In the genomic region with DNA sequence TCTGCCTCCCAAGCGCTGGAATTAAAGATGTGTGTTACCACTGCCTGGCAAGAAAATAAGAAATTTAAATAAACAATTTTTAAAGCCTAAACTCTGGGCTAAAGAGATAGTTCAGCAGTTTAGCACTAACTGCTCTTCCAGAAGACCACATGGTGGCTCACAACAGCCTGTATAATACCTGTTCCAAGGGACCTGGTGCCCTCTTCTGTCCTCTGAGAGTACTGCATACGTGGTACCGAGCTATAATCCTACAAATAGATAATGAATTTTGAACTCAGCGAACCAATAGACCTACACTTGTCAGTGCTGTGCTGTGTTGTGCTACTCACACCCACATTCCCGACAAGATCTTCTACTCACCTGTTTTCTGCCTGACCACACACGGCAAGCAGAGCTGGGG, we compare ENCODE assay signal across 8 mouse cellular contexts. TPM values are rescaled to one million over a fixed set of nuclear protein-coding genes. Genes with fewer than 3 reads are reported as not detected.
DNase-seq lines count a peak whose midpoint lies in the region; ATAC-seq and TF ChIP-seq lines count a peak whose summit lies in the region.

No protein-coding gene starts in this region.

- in situ Hi-C loops in CH12.LX (cut with MboI; ENCODE audit: low pct_ligation_motif_present, low pct_unique_long_range_greater_than_20kb, low sequenced_read_pairs), result loop anchor here (10.0 kb wide), 1 partner anchor 180 kb away; no protein-coding TSS in a partner anchor

- DNase-seq in CH12.LX (ENCODE audit: extremely low read depth), result peak; percentile 83
- DNase-seq in adrenal gland, postnatal 10 days, result peak; percentile 86
- DNase-seq in embryonic facial prominence, embryonic 11.5 days (ENCODE audit: low spot score), result peak; percentile 83
- peak; percentile 89 for DNase-seq in kidney, postnatal 10 days
- peak; percentile 68 for DNase-seq in lung, adult 2 months
- peak; percentile 86 for DNase-seq in thymus, postnatal 4 days

- H3K27ac ChIP-seq in CH12.LX (ENCODE audit: insufficient read depth, low read depth), result no peak overlapping the region
- H3K27ac ChIP-seq in embryonic facial prominence, embryonic 11.5 days (replicated peaks; ENCODE audit: low read depth, low read length), result no peak overlapping the region
- no peak overlapping the region for H3K27ac ChIP-seq in heart, embryonic 15.5 days
- no peak overlapping the region for H3K27ac ChIP-seq in neural tube, embryonic 15.5 days (replicated peaks)

- TF ChIP-seq EP300 in CH12.LX (IDR thresholded peaks at IDR 0.05; ENCODE audit: low read length), result no peak

- TF ChIP-seq POLR2A in CH12.LX (IDR thresholded peaks at IDR 0.05; ENCODE audit: low read depth, low read length), result no peak
- no peak for TF ChIP-seq POLR2A in lung, adult 2 months (IDR thresholded peaks at IDR 0.05; ENCODE audit: borderline replicate concordance, extremely low read depth, low read depth, low read length)

- 10% methylated on average over 6 of the region's 6 CpGs for WGBS in embryonic facial prominence, embryonic 11.5 days
- WGBS in heart, embryonic 15.5 days, result 8% methylated on average over 6 of the region's 6 CpGs
- WGBS in lung, adult 2 months, result 7% methylated on average over 6 of the region's 6 CpGs
- 11% methylated on average over 6 of the region's 6 CpGs for WGBS in neural tube, embryonic 15.5 days

- H3K9ac ChIP-seq in CH12.LX (ENCODE audit: insufficient read depth, low read depth), result no peak overlapping the region
- H3K9ac ChIP-seq in embryonic facial prominence, embryonic 11.5 days (replicated peaks; ENCODE audit: low read length), result no peak overlapping the region
- H3K9ac ChIP-seq in heart, embryonic 15.5 days, result no peak overlapping the region
- H3K9ac ChIP-seq in neural tube, embryonic 15.5 days (replicated peaks), result no peak overlapping the region

- peak; percentile 87 for TF ChIP-seq RAD21 in CH12.LX (IDR thresholded peaks at IDR 0.05; ENCODE audit: low read depth, low read length)

- H3K4me2 ChIP-seq in CH12.LX (ENCODE audit: insufficient read depth, low read depth, poor library complexity, severe bottlenecking), result peak overlapping the region; percentile 65; the same call in 1 of the 2 replicates
- no peak overlapping the region for H3K4me2 ChIP-seq in embryonic facial prominence, embryonic 11.5 days (ENCODE audit: low read depth, low read length)
- H3K4me2 ChIP-seq in heart, embryonic 15.5 days, result no peak overlapping the region
- no peak overlapping the region for H3K4me2 ChIP-seq in neural tube, embryonic 15.5 days

- H3K36me3 ChIP-seq in CH12.LX (replicated peaks in 1 of 2; ENCODE audit: control insufficient read depth in 1 of 2, insufficient read depth in 1 of 2, low read length in 1 of 2), result no peaks in the 10 kb centered on the region
- H3K36me3 ChIP-seq in embryonic facial prominence, embryonic 11.5 days (replicated peaks; ENCODE audit: control insufficient read depth, insufficient read depth, low read depth, low read length), result no peaks in the 10 kb centered on the region
- no peaks in the 10 kb centered on the region for H3K36me3 ChIP-seq in heart, embryonic 15.5 days
- H3K36me3 ChIP-seq in neural tube, embryonic 15.5 days, result no peaks in the 10 kb centered on the region

- peak; percentile 85 to 99 for TF ChIP-seq CTCF in CH12.LX (conservative IDR thresholded peaks at IDR 0.05 in 1 of 2, IDR thresholded peaks at IDR 0.05 in 1 of 2; ENCODE audit: low read depth in 2 of 2, low read length in 2 of 2)
- peak; percentile 65 for TF ChIP-seq CTCF in lung, adult 2 months (IDR thresholded peaks at IDR 0.05; ENCODE audit: insufficient read depth, low read length)

- H3K4me3 ChIP-seq in CH12.LX (replicated peaks in 1 of 3; ENCODE audit: low read depth in 2 of 3, low read length in 2 of 3, poor library complexity in 1 of 3), result no peak overlapping the region
- H3K4me3 ChIP-seq in embryonic facial prominence, embryonic 11.5 days (ENCODE audit: low read depth, low read length), result no peak overlapping the region
- no peak overlapping the region for H3K4me3 ChIP-seq in heart, embryonic 15.5 days
- H3K4me3 ChIP-seq in lung, adult 2 months (replicated peaks; ENCODE audit: extremely low read depth, low read depth, low read length), result no peak overlapping the region
- H3K4me3 ChIP-seq in neural tube, embryonic 15.5 days (replicated peaks), result no peak overlapping the region

- 0 out of 2 replicates have a peak, but pooled peaks have one; percentile 64 for ATAC-seq in embryonic facial prominence, embryonic 11.5 days (replicated peaks; ENCODE audit: insufficient number of reproducible peaks, low FRiP score, low TSS enrichment, low read depth)
- peak; percentile 57; the same call in 1 of the 2 replicates for ATAC-seq in heart, embryonic 15.5 days (replicated peaks; ENCODE audit: insufficient number of reproducible peaks, insufficient read depth, low FRiP score, low read depth)
- ATAC-seq in neural tube, embryonic 15.5 days (ENCODE audit: low FRiP score), result peak; percentile 69; the same call in 1 of the 2 replicates

- dilution Hi-C loops in CH12.LX (cut with MboI; ENCODE audit: extremely low pct_ligation_motif_present, extremely low pct_unique_long_range_greater_than_20kb, low sequenced_read_pairs), result no loop called here

- no peaks in the 10 kb centered on the region for H3K27me3 ChIP-seq in CH12.LX (replicated peaks)
- H3K27me3 ChIP-seq in embryonic facial prominence, embryonic 11.5 days (ENCODE audit: control insufficient read depth, insufficient read depth, low read length), result no peaks in the 10 kb centered on the region
- H3K27me3 ChIP-seq in heart, embryonic 15.5 days, result no peaks in the 10 kb centered on the region
- no peaks in the 10 kb centered on the region for H3K27me3 ChIP-seq in neural tube, embryonic 15.5 days (replicated peaks)

- H3K79me2 ChIP-seq in CH12.LX (replicated peaks; ENCODE audit: control insufficient read depth, extremely low read depth, insufficient read depth, poor library complexity, severe bottlenecking), result no peaks in the 10 kb centered on the region

- peaks cover 0 to 8% of the 10 kb centered on the region in 2 experiments; a peak in 2 of 4 replicates for H3K4me1 ChIP-seq in CH12.LX (ENCODE audit: control insufficient read depth in 1 of 2, insufficient read depth in 2 of 2)
- H3K4me1 ChIP-seq in embryonic facial prominence, embryonic 11.5 days (ENCODE audit: control insufficient read depth, insufficient read depth, low read length), result no peaks in the 10 kb centered on the region
- peaks cover 9% of the 10 kb centered on the region for H3K4me1 ChIP-seq in heart, embryonic 15.5 days (replicated peaks)
- H3K4me1 ChIP-seq in lung, adult 2 months (ENCODE audit: control insufficient read depth, insufficient read depth, low read length), result peaks cover 8% of the 10 kb centered on the region
- no peaks in the 10 kb centered on the region; the same call in 1 of the 2 replicates for H3K4me1 ChIP-seq in neural tube, embryonic 15.5 days

- H3K9me3 ChIP-seq in CH12.LX (replicated peaks; ENCODE audit: low read length), result no peaks in the 10 kb centered on the region
- no peaks in the 10 kb centered on the region for H3K9me3 ChIP-seq in embryonic facial prominence, embryonic 11.5 days (replicated peaks; ENCODE audit: control insufficient read depth, low read length)
- no peaks in the 10 kb centered on the region for H3K9me3 ChIP-seq in heart, embryonic 15.5 days (replicated peaks)
- no peaks in the 10 kb centered on the region for H3K9me3 ChIP-seq in neural tube, embryonic 15.5 days (replicated peaks)

RNA-seq across cellular contexts. Expression of a gene that starts 5.8 kb away (rescaled TPM):
- total RNA-seq in CH12.LX (2012; rRNA removed), result 9.3 and 12.9 TPM in 2 replicates
- total RNA-seq in CH12.LX (2014; rRNA removed), result 7.4 and 8.5 TPM in 2 replicates
- 9.5 and 9.7 TPM in 2 replicates for polyA plus RNA-seq in CH12.LX (2012; ENCODE audit: insufficient read length, low read depth)
- 10 to 100 TPM; 20.2 to 28.6 TPM for total RNA-seq in adrenal gland, postnatal 10 days (2021)
- 48.4 TPM in 2 replicates for polyA plus RNA-seq in embryonic facial prominence, embryonic 11.5 days (2014; fragmentation: Nextera tagmentation; extraction: Ambion mirVana)
- polyA plus RNA-seq in heart, embryonic 15.5 days (2015; fragmentation: Nextera tagmentation; extraction: Ambion mirVana), result 23.9 and 29.0 TPM in 2 replicates
- polyA plus RNA-seq in lung, adult 2 months (2012; rRNA removed), result 15.1 and 21.4 TPM in 2 replicates
- 117 and 136 TPM in 2 replicates for polyA plus RNA-seq in neural tube, embryonic 15.5 days (2015; fragmentation: Nextera tagmentation; extraction: Ambion mirVana)

RNA-seq across cellular contexts. Expression of a gene that starts 12.2 kb away (rescaled TPM):
- 2.2 and 2.7 TPM in 2 replicates for total RNA-seq in CH12.LX (2012; rRNA removed)
- 1.1 and 1.3 TPM in 2 replicates for total RNA-seq in CH12.LX (2014; rRNA removed)
- polyA plus RNA-seq in CH12.LX (2012; ENCODE audit: insufficient read length, low read depth), result 1.5 and 2.1 TPM in 2 replicates
- total RNA-seq in adrenal gland, postnatal 10 days (2021), result 10 to 100 TPM in 1 of 2 experiments, 1 to 10 TPM in 1; 9.3 to 14.7 TPM
- polyA plus RNA-seq in embryonic facial prominence, embryonic 11.5 days (2014; fragmentation: Nextera tagmentation; extraction: Ambion mirVana), result 14.6 and 16.4 TPM in 2 replicates
- polyA plus RNA-seq in heart, embryonic 15.5 days (2015; fragmentation: Nextera tagmentation; extraction: Ambion mirVana), result 8.2 and 9.1 TPM in 2 replicates
- 7.0 and 13.3 TPM in 2 replicates for polyA plus RNA-seq in lung, adult 2 months (2012; rRNA removed)
- 24.2 and 30.5 TPM in 2 replicates for polyA plus RNA-seq in neural tube, embryonic 15.5 days (2015; fragmentation: Nextera tagmentation; extraction: Ambion mirVana)

RNA-seq across cellular contexts. Expression of a gene that starts 20.7 kb away (rescaled TPM):
- total RNA-seq in CH12.LX (2012; rRNA removed), result 3.7 and 3.9 TPM in 2 replicates
- 1.4 and 1.7 TPM in 2 replicates for total RNA-seq in CH12.LX (2014; rRNA removed)
- polyA plus RNA-seq in CH12.LX (2012; ENCODE audit: insufficient read length, low read depth), result 4.3 and 5.7 TPM in 2 replicates
- 100 to 1,000 TPM; 168 to 192 TPM for total RNA-seq in adrenal gland, postnatal 10 days (2021)
- polyA plus RNA-seq in embryonic facial prominence, embryonic 11.5 days (2014; fragmentation: Nextera tagmentation; extraction: Ambion mirVana), result 44.5 and 49.8 TPM in 2 replicates
- 128 and 143 TPM in 2 replicates for polyA plus RNA-seq in heart, embryonic 15.5 days (2015; fragmentation: Nextera tagmentation; extraction: Ambion mirVana)
- polyA plus RNA-seq in lung, adult 2 months (2012; rRNA removed), result 125 and 170 TPM in 2 replicates
- 64.0 and 70.4 TPM in 2 replicates for polyA plus RNA-seq in neural tube, embryonic 15.5 days (2015; fragmentation: Nextera tagmentation; extraction: Ambion mirVana)

RNA-seq across cellular contexts. Expression of a gene that starts 21.5 kb away (rescaled TPM):
- total RNA-seq in CH12.LX (2012; rRNA removed) (84.0 and 96.9 TPM in 2 replicates), CH12.LX (2014; rRNA removed) (231 and 243 TPM in 2 replicates)
- 308 TPM in 2 replicates for polyA plus RNA-seq in CH12.LX (2012; ENCODE audit: insufficient read length, low read depth)
- 100 to 1,000 TPM; 352 to 357 TPM for total RNA-seq in adrenal gland, postnatal 10 days (2021)
- 282 and 303 TPM in 2 replicates for polyA plus RNA-seq in embryonic facial prominence, embryonic 11.5 days (2014; fragmentation: Nextera tagmentation; extraction: Ambion mirVana)
- 356 and 369 TPM in 2 replicates for polyA plus RNA-seq in heart, embryonic 15.5 days (2015; fragmentation: Nextera tagmentation; extraction: Ambion mirVana)
- 167 and 313 TPM in 2 replicates for polyA plus RNA-seq in lung, adult 2 months (2012; rRNA removed)
- polyA plus RNA-seq in neural tube, embryonic 15.5 days (2015; fragmentation: Nextera tagmentation; extraction: Ambion mirVana), result 261 and 304 TPM in 2 replicates

RNA-seq across cellular contexts. Expression of a gene that starts 21.6 kb away (rescaled TPM):
- total RNA-seq in CH12.LX (2012; rRNA removed) (5.0 and 8.7 TPM in 2 replicates), CH12.LX (2014; rRNA removed) (7.3 and 7.4 TPM in 2 replicates)
- 3.0 and 5.0 TPM in 2 replicates for polyA plus RNA-seq in CH12.LX (2012; ENCODE audit: insufficient read length, low read depth)
- total RNA-seq in adrenal gland, postnatal 10 days (2021), result 10 to 100 TPM; 28.9 to 36.6 TPM
- polyA plus RNA-seq in embryonic facial prominence, embryonic 11.5 days (2014; fragmentation: Nextera tagmentation; extraction: Ambion mirVana), result 20.6 and 25.4 TPM in 2 replicates
- 31.6 and 34.9 TPM in 2 replicates for polyA plus RNA-seq in heart, embryonic 15.5 days (2015; fragmentation: Nextera tagmentation; extraction: Ambion mirVana)
- polyA plus RNA-seq in lung, adult 2 months (2012; rRNA removed), result 64.1 and 75.8 TPM in 2 replicates
- polyA plus RNA-seq in neural tube, embryonic 15.5 days (2015; fragmentation: Nextera tagmentation; extraction: Ambion mirVana), result 49.2 and 52.0 TPM in 2 replicates
